Mouse (Mus musculus) G1E-ER4 (cell line): ENCODE results near the gene Sipa1l3. TPM values are rescaled to one million over a fixed set of nuclear protein-coding genes. Genes with fewer than 3 reads are reported as not detected.

Source experiments
- GATA1 ChIP-seq: IDR thresholded peaks from one replicate; pipeline ENCODE4 v1.8.0; 2012; ENCODE audit warnings: low read length, inconsistent platforms
- polyA plus RNA-seq: library from polyadenylated mRNA; stranded (reverse); fragments of >175 nt; gene quantifications from 2 replicates; pipeline ENCODE4 v1.2.3, GENCODE M21; 2012

Sipa1l3 gene
- polyA plus RNA-seq, 1 experiment, result 247 TPM

DNA sequence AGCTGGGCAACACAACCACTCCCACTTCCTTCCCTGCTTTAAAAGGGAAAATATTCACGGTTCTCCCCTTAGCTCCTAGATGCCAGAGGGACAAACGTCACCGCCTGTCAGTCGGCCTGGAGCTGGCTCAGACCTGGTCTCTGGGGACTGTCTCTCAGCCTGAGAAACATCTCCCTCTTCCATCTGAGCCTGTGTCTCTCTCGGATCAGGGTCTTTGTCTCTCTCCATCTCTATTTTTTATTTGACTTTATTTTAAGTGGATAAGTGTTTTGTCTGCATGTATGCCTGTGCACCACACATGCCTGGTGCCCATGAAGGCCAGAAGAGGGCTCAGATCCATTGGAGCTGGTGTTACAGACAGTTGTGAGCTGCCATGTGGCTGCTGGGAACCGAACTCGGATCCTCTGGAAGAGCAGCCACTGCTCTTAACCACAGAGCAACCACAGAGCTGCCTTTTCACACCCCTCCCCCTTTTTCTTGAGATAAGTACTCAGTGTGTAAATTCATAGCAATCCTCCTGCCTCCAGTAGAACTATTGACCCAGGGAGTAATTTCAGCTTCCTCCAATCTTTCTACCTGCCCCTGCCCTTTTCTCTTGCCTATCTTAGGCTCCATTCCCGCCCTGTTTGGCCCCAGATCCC lies 225.9 kb downstream of the Sipa1l3 start:
- no peak for TF ChIP-seq GATA1

DNA sequence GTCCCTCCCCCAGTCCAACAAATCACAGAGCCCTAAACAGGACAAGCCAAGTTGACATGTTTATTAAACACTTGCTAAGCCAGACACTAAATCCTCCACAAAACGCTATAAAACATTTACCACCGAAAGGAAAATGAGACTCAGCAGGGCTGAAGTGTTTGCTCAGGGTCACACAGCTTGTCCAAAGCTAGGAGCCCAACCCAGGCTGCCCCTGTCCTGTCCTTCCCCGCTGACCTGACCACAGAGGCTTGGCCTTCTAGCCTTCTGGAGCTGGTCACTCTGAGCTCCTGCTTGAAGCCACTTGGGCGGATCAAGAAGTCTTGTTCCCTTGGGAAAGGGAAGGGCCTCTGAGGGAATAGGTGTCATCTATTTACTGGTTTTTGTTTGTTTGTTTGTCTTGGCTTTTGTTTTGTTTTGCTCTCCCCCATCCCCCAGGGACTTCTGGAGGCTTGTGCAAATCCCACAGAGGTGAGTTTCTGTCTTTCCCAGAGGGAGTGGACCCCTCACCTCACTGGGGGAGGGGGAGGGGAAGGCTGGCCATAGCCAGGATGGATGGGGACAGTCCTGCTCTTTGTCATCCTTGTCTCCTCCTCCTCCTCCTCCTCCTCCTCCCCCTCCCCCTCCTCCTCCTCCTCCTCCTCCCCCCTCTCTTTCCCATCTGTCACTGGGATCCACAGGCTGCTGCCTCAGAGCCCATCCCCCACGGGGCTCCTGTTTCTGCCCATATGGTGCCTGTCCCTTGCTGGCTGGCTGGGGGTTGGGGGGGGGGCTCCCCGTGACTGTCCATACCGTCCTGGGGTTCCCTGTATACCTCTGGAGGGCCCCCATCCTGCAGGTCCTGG lies 226.6 kb downstream of the Sipa1l3 start:
- TF ChIP-seq GATA1, result no peak

DNA sequence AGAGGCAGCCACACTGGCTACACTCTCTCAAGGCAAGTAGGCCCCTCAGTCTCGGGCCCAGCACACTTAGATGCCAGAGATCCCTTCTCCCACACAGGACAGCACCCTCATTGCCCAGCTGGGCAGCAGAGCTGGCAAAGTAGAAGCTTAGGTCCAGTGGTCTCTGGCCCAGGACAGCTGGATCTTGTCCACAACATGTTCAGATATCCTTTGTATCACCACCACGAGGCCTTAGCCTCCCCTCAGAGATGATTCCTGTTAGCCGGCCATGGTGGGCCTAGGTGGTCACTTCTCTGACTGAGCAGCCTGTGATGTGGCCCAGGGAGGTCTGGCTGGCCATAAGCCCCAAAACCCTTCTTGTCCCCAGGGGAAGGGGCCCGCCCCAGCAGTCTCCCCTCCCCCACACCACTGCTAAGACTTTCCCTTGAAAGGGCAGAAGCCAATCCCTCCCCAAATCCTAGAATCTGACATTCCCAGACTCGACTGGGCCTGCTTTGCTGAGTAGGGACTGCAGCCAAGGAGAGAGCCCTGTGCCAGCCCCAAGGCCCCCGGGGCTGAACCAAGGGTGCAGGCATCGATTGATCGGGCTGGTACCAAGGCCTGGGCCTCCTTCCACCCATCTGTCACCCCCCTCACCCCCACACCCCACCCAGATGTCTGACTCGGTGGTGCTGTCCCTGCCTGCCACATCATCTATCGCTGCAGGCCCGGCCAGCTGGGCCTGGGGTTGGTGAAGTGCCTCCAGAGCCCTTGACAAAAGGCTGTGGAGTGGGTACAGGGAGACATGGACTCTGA lies 227.6 kb downstream of the Sipa1l3 start:
- TF ChIP-seq GATA1, result no peak

DNA sequence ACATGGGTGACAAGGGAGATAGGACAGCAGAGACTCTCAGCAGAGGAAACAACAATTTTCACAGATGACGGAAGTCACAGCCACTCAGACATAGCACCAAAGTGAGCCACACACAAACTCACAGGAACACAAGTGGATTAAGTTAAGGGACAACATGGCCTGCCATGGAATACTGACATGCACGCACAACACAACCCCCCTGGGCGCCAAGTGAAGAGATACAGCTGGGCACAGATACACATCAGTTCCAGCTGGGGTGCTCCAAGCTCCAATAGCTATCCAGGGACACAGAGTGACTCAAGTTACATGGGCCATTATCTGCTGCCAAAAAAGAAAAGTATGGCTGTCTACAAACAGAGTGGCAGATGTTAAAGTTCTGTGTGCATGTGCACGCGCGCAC lies 228.6 kb downstream of the Sipa1l3 start:
- no peak for TF ChIP-seq GATA1

GRCm38 (mm10) chr7:29288942-29289638 lies 229.4 kb downstream of the Sipa1l3 start, which contains the start of gene Ppp1r14a:
TSS of gene Ppp1r14a (plus strand) at chr7:29289308.
- TF ChIP-seq GATA1, result no peak

DNA sequence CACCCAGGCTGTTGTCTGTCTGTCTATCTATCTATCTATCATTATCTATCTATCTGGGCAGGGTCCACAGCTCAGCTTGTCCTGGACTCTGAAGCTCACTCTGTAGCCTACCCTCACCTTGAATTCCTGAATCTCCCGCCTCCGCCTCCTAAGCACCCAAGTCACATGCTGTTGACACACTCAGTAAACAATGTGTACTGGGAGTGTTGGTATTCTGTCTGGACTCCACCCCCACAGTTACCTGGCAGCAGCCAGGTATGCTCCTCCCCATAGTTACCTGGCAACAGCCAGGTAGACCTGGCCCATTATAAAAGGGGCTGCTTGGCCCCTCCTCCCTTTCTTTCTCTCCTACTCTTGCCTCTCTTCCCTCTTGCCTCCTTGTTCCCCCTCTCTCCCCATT lies 230.4 kb downstream of the Sipa1l3 start:
- no peak for TF ChIP-seq GATA1

DNA sequence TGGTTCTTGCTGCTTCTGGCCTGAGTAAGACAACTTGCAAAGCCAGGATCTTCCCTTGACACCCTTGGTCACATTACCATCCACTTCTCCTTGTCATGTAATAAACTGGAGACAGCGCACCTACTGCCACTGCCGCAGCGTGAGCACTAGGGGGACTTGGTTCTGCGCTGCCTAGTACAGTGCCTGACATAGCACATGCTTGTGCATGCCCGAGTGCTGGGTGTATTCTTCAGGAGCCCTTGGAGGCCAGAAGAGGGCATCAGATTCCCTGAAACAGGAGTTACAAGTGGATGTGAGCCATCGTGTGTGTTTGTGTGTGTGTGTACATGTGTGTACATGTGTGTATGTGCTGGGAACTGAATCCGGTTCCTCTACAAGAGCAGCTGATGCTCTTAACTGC lies 231.0 kb downstream of the Sipa1l3 start:
- no peak for TF ChIP-seq GATA1

GRCm38 (mm10) chr7:29284523-29284922 lies 233.9 kb downstream of the Sipa1l3 start:
- TF ChIP-seq GATA1, result no peak

DNA sequence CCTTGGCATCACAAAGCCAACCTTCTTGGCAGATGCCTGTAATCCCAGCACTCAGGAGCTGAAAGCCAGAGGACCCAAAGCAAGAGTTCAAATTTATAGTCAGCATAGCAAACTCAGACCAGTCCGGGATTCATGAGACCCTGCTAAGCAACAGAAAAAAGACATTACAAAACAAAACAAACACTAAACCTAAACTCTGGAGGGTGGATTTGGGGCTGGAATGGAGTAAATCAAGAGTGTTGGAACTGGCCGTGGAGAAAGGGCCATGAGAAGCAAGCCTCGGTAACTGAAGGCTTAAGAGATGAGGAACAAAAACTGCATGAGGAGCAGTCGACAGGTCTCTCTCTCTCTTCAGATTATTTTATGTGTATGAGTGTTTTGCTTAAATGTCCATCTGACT lies 234.6 kb downstream of the Sipa1l3 start:
- TF ChIP-seq GATA1, result no peak

DNA sequence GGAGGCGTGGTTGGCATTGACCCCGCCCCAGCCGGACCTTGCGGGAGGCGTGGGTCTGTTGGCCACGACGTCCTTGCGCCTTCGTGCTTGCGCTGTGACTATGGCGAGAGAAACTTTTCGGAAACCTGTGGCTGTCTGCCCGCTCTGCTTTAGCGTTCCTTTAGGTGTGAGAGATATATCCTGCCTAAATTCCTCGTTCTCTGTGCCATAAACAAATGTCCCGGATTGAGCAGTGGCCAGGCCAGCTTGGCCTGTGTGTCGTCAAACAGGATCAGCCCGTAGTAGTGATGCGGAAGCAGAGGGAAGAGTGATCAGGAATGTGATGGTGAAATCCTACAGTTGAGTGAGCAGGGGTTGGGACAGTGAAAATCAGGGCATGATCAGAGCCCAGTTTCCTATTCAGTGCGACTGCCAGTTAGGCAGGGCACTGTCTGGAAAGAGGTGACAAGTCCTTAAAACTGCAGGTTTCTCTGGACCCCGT lies 236.3 kb downstream of the Sipa1l3 start:
- TF ChIP-seq GATA1, result no peak

- no peak for TF ChIP-seq GATA1
Observed at GRCm38 (mm10) chr7:29281201-29282073, 237.0 kb downstream of the Sipa1l3 start, which contains the start of gene Spint2. TSS of gene Spint2 (minus strand) at chr7:29281912.

- no peak for TF ChIP-seq GATA1
Observed at GRCm38 (mm10) chr7:29280801-29281200, 237.6 kb downstream of the Sipa1l3 start.

- TF ChIP-seq GATA1, result no peak
Observed at GRCm38 (mm10) chr7:29279924-29280323, 238.5 kb downstream of the Sipa1l3 start.

- TF ChIP-seq GATA1, result no peak
Observed at GRCm38 (mm10) chr7:29279261-29279660, 239.2 kb downstream of the Sipa1l3 start.
